Mouse (Mus musculus) cerebellum, postnatal 14 days (tissue): ENCODE measurements around the gene Chtf18.

ENCODE experiments used
- DNase-seq, 2 experiments: peaks; one replicate each; pipeline ENCODE4 v3.0.0; 2021; ENCODE audit warnings: mixed read lengths in 2 of 2

Chtf18 gene

DNA sequence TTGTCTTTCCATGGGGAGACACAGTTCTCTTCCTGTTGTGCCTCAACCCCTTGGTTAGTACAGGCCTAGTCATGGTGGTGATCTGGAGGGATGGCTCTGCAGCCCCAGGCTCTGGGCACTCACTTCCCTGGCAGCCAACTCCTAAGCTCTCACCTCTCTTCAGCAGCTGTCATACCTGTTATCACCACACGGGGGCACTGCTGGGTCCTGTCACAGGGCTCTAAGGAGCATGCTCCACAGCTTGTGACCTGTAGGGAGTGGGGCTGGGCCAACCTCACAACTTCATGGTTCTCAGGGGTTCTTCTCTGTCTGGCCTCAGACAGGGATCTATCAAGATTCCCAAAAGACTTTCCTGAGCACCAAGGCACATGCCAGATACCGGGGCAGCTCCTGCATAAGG is 4.9 kb upstream of the Chtf18 start:
- DNase-seq, result peak; percentile 90 to 96

DNA sequence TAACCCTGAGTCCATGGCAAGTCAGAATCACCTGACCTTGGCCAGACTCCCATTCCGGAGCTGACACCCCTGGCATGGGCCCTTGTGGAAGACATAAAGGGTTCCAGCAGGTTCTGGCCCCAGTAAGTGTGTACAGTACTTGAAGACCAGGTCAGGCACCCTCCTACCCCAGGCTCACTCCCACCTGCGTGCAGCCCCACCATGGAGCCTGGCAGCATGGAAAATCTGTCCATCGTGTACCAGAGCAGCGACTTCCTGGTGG is 721 bp upstream of the Chtf18 start:
- peak in 1 of 2 experiments; percentile 69 for DNase-seq

DNA sequence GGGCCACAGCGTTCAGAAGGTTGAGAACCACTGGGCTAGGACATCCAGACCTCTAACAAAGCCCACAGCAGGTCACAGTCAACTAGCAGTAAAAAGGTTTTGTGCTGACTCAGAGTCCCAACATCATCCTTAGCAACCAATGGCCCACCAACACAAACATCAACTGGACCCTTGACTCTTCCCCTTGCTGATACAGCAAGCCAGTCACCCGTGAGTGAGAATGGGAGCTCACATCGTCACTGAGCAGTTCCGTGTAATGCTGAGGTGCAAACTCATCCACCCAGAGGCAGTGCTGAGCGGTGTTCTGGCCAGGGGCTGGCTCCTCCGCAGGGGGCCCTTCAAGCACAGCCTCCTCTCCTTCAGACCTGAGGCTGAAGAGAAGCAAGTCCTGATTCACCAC is 2.0 kb downstream of the Chtf18 start:
- no peak for DNase-seq

DNA sequence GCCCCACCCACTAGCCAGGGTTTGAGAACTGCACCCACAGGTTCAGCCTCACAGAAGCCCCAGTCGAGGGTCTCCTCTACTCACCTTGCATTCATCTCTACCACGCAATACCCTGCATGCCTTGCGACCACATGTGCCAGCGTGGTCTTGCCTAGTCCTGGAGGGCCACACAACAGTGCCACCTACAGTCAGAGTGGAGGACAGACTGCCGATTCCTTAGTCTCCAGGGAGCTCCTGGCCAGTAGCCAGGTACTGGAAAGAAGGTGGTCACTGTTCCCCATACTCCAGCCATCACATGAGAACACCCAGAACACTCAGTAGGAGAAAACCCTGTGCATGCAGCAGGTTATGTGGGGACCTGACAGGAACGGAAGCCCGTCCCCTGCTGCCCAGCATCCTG is 3.3 kb downstream of the Chtf18 start:
- DNase-seq, result peak in 1 of 2 experiments; percentile 43

DNA sequence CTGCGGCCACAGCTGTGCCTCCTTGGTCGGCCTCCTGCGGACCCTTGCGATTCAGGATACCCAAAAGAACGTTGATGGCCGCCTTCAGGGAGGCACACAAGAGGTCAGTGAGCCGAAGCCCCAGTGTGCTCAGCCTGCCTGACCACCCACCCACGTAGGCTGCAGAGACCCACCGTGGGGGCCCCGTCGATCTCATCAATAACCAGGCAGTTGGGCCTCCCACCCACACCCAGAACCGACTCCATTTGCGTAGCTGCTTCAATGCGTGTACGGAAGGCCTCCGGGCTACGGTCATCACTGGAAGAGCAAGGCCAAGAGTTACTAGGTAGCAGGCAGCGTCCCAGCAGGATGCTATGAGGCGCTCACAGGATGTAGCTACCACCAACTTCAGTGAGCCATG is 3.7 kb downstream of the Chtf18 start:
- DNase-seq, result no peak

DNA sequence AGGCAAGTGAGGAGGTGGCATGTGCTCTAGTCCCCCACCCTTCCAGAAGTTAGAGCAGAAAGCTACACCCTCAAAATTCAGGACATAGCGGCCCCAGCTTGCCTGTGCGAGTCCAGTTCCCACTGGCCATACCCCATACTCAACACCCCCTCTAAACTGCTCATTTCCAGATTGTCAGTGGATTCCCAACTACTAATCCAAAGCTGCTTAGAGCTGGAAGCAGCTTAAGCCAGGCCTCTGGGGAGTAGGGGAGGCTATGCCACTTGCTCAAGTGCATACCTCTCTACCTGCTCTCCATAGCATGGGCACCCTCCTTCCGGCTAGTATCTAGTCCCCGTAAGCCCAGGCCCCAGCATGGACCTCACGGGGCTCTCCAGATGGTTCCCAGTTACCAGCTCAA is 5.7 kb downstream of the Chtf18 start:
- no peak for DNase-seq

DNA sequence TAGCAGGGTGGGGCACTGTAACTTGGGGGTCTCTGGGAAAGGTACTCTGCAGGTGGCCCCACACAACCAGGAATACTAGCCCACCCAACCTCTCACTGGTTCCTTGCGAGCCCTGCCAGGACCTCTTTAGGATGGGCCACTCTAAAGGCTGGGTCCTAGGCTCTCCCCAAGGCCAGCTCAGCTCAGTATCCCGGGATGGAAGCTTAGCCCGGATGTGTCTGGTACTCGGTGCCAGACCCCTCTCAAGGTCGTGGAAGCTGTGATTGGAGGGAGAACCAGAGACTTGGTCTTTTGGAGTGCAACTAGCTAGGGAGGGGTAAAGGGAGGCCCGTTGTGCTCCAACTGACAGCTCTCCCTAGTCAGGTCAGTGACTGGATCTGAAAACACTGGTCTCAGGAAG is 9.5 kb downstream of the Chtf18 start:
- DNase-seq, result no peak

DNA sequence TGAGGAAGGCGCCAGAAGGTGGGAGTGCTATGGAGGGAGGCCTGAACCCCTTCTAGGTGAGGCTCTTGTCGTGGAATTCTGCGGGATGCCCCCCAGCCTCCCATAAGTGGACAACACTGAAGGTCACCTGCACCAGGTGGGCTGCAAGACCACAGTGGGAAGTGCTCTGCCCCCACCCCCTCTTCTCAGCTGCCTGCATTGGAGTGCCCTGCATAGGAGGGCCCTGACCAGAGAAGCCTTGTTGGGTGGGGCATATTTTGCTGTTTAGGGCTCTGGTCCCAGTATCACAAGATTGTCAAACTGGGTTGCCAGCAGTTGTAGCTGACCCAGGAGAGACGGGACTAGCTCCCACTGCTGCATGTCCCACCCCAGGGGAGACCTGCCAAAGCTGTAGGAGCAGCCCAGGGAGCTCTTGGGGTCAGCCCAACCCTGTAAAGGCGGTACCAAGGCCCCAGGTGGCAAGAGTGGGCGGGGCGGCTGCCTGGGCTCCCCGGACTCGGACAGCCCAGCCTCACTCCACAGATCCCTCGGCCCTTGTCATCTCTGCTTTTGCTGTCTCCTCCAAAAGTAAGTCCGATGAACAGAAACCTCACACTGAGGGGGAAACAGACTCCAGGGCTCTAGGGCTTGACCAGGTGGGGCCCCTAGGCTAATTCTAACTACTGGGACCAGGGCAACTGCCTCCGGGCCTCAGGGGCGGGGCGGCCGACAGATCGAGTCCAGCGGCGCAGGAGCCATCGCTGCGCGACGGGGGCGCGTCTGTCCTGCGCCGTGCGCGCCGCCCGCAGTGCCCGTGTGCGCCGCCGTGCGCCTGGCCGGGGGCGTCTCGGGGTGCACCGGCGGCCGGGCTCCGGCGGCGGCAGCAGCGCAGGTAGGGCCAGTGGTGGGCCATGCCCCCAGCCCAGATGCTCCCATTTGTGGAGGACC is 10.2 kb downstream of the Chtf18 start, which contains the start of gene Gng13:
Gene Gng13, plus strand, starts transcription at position 461 of the 927 bp plus-strand sequence.
- DNase-seq, result no peak

DNA sequence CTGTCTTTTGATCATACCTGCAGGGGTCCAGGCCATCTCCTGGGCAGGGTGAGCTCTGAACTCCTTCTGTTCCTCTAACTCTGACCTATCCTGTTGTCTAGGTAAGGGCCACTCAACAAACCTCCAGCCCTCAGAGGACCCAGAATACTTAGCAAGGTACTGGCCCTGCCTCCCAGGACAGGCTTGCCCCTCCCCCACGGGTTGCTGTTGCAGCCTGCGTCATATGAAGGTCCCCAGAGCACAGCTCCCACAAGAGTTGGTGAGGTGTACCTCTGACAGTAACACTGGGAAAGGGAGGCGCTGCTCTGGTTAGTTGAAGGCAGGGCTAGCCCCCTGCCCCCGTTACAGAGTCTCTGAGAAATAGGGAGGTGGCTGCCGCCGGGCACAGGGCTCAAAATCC is 11.1 kb downstream of the Chtf18 start:
- DNase-seq, result no peak

DNA sequence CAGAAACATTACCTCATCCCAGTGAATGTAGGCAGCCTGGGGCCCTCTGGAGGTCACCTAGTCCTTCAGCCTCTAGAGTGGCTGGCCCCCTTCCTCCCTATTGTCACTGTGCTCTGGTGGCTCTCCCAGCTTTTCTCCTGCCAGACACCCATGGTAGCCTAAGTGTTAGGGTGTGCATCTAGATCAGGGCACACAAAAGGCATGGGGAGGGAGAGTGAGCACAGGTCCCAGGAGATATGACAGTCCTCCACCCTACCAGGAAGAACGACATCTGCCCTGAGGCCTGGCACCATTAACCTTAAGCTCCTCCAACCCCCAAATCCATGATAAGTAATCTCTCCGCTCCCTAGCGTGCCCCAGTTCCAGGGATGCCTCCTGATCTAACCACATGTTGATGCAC is 11.6 kb downstream of the Chtf18 start:
- no peak for DNase-seq

DNA sequence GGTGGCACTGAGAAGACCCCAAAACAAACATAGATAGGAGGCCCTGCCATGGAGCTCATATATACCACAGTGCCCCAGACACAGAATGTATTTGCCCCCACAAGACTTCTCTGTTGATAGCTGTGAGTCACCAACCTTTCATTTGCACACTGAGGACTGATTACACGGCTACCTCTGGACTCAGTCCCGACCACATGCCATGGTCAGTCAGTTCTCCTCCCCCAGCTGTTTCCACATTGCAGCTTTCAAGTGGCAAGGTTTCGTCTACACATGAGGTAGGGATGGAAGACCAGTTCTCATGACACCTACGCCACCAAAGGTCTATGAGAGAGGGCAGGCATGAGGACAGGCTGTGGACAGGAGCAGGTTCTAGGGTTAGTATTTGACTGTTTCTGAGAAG is 16.1 kb downstream of the Chtf18 start:
- no peak for DNase-seq

DNA sequence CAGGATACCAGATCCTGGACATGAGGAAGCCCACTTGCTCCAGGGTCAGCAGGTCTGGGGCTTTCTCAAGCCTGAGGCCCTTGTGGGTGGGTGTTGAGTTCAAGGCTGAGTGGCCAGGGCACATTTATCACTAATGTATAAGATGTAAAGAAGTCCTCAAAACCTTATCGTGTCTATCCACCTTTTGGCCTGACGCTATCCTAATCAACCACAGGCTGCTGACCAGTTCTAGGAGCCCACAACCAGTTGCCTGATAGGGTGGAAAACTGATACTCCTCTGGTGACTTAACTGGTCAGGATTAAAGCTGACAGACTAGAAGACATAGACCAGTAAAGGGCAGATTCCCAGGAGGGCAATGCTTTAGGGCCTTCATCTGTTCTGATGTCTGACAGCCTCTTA is 17.2 kb downstream of the Chtf18 start:
- DNase-seq, result no peak

DNA sequence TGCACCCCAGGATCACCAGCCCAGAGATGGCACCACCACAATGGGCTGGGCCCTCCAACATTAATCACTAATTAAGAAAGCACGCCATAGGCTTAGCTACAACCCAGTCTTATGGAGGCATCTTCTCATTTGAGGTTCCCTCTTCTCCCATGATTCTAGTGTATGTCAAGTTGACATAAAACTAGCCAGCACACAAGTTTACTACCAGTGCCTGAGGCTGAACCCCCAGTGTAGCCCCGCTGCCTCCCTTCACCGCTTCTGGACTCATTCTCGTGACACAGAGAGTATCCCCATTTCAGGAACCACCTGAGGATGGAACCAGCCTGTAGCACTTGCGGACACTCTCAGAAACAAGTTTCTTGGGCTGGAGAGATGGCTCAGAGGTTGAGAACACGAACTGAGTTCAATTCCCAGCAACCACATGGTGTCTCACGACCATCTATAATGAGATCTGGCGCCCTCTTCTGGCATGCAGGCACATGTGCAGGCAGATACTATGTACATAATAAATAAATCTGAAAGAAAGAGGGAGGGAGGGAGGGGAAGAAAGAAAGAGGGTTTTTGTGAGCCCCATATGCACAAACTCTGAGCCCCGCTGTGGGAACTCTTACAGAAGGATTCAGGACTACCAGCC is 26.2 kb downstream of the Chtf18 start:
- DNase-seq, result no peak

DNA sequence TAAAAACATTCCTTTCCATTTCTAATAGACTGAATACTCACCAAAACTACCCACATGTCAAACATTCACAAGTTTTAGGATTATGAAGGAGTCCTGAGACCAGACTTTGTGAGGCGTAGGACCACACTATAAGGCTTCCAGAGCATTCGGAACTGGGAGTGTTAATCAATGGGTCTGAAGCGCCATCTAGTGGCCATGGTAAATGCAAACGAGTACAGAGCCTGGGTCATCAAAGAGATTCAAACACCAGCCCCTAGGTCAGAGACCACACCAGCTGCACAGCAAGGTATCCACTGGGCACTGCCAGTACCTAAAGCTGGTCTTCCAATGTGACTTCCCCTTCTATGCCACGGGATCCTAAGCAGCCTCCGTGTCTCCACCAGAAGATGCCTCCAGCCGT is 28.8 kb downstream of the Chtf18 start:
- DNase-seq, result peak; percentile 88 to 91

DNA sequence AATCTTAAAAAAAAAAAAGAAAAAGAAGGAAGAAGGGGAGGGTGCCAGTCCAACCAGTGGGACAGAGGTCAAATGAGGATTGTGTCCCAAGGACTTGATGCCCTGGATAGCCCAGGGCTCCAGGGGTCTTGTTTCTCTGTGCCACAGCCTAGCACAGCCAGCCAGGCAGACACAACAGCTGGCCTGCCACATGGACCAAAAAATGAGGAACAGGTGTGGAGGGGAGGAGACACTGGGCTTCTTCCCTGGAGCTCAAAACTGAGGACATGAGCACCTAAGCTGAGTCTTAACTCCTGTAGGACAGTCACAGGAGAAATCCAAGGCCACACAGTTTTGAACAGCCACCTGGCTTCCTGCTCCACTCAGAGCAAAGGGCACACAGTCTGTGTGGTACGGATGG is 31.0 kb downstream of the Chtf18 start:
- DNase-seq, result no peak

DNA sequence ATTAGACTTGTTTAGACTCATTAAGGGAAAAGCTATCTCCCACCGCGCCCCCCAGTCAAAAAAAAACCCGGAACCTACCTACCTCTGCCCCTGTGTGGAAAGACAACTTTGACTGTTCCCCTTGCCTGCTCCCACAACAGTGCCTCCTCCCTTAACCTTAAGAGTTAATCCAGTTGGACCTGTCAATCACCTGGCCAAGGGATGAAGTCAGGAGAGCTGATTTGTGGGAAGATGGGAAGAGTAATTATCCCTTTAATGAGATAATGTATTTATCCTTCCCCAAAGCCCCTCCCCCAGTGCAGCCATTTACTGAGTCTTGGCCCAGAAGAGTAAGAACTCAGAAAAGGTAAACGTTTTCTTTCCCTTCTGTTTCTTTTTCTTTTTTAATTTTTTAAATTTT is 38.3 kb downstream of the Chtf18 start:
- no peak for DNase-seq

DNA sequence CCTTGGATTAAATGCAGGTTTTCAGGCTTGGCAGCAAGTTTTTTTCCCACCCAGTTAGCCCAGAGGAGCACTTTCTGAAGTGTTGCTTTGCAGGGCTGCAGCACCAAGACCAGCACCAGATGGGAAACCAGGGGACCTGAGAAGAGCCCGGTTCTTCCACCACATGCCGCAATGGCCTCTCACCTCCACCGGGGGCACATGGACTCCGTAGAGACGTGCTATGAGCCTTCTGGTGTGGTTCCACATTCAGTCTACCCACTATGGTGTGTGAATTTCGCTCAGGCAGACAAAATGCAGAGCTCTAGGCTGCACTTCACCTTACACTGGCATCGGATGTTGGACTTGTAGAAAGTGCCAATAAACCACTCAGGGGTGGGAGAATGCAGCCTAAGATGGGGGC is 40.9 kb downstream of the Chtf18 start:
- peak in 1 of 2 experiments; percentile 48 for DNase-seq

DNA sequence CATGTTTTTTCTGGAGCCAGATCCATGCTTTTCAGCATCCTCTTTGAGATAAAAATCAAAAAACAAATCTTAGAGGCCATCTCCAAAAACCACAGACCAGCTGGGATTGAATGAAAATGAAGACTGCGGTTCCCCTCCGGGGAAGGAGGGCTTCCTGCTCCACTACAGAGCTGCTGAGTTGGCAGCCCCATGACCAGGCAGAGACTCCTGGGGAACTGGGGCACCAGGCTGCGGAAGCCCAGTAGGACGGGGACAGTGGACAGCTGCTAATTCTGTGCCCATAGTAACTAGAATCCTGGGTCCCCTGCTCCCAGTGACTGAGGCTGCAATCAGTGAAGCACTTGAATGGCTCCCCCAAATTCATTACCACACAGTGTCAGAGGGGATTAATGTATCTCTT is 45.6 kb downstream of the Chtf18 start:
- no peak for DNase-seq

DNA sequence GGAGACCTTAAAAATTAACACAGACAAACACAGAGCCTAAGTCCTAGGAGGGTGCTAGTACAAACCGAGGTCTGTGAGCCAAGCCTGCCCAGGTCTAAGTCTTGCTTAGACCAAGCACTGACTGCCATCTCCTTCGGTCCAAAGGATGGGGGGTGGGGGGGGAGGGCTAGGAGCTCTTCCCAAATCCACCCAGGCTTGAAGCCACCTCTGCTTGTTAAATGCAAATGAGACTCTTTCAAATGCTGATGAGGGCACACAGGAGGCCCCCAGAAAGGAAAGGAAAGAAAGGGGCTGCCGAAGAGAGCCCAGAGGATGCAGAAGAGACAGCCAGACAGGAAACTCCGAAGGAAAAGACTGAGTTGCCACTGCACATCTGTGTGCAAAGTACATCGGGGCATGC is 47.4 kb downstream of the Chtf18 start:
- no peak for DNase-seq

DNA sequence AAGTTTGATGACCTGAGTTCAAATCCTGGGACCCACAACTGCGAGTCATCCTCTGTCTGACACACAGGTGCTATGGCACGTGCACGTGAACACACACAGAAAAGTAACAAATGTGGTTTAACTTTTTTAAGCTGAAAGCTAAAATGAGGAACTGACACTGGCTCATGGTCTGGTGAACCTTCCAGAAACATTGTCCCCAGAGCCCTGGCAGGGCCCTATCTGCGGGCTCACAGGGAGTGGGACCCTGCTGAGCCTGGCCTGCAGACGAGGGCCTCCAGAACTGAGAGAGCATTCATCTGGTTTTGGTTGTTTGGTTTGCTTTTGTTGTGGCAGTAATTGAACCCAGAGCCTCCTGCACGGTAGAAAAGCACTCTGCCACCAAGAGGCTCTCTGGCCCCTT is 49.2 kb downstream of the Chtf18 start:
- DNase-seq, result no peak

DNA sequence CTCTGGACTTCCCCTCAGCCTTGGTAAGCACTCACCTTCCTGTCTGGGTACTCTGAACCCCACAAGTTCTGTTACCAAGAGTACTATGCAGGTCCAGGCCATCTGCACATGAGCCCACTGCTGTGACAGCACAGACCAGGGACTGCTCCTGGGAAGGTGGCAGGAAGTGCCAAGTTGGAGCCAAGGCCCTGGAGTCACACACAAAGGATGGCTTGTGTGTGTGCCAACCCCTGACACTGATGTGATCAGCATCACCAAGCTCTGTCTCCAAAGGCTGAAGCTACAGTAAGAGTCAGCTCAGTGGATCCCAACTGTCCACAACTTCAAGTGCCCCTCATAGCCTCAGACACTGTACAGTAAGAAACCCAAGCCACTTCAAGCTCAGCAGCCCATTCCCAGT is 54.2 kb downstream of the Chtf18 start:
- DNase-seq, result no peak
